Mouse (Mus musculus) heart, adult 2 months (tissue): Measurements from ENCODE around the gene Thoc3. TPM values are rescaled to one million over a fixed set of nuclear protein-coding genes. Genes with fewer than 3 reads are reported as not detected.
A peak's percentile ranks its signal among the peaks of the same experiment; 100 is the strongest.

Experiments
- DNase-seq, 2 experiments: peaks; one replicate each; pipeline ENCODE4 v3.0.0; 2021
- H3K27ac ChIP-seq: fragments of 200-600 bp; 2 replicates; pipeline ENCODE4 v1.8.1; 2022
- H3K27me3 ChIP-seq: fragments of 200-500 bp; 2 replicates; pipeline ENCODE4 v1.6.1; 2012; ENCODE audit warnings: mild to moderate bottlenecking, low read length, inconsistent platforms, mixed read lengths; ENCODE audit not compliant: control insufficient read depth, insufficient read depth
- H3K36me3 ChIP-seq: fragments of 200-500 bp; 2 replicates; pipeline ENCODE4 v1.6.1; 2012; ENCODE audit warnings: low read length, inconsistent platforms; ENCODE audit not compliant: control insufficient read depth, insufficient read depth
- H3K4me1 ChIP-seq: fragments of 200-500 bp; 2 replicates; pipeline ENCODE4 v1.6.1; 2011; ENCODE audit warnings: low read length; ENCODE audit not compliant: control insufficient read depth, insufficient read depth
- H3K4me3 ChIP-seq: fragments of 200-600 bp; 2 replicates; pipeline ENCODE4 v1.8.1; 2022
- H3K79me2 ChIP-seq: fragments of 200-500 bp; replicated peaks from 2 replicates; pipeline ENCODE4 v1.6.1; 2012; ENCODE audit warnings: mild to moderate bottlenecking, inconsistent platforms, low read length, moderate library complexity, mixed read lengths; ENCODE audit not compliant: control insufficient read depth, insufficient read depth
- H3K9ac ChIP-seq: fragments of 200-500 bp; 2 replicates; pipeline ENCODE4 v1.6.1; 2012; ENCODE audit warnings: low read depth, mild to moderate bottlenecking, control low read depth, inconsistent platforms, low read length, mixed read lengths
- CTCF ChIP-seq: fragments of 200-600 bp; IDR thresholded peaks from 2 replicates; pipeline ENCODE4 v1.8.1; 2022; ENCODE audit warnings: antibody characterized with exemption, mild to moderate bottlenecking, moderate library complexity
- EP300 ChIP-seq: fragments of 200-500 bp; IDR thresholded peaks from 2 replicates; pipeline ENCODE4 v1.6.1; 2011; ENCODE audit warnings: low read depth, low read length, control low read depth; ENCODE audit not compliant: insufficient read depth
- POLR2A ChIP-seq: fragments of 200-500 bp; IDR thresholded peaks from 2 replicates; pipeline ENCODE4 v1.6.1; 2011; ENCODE audit warnings: mild to moderate bottlenecking, low read depth, low read length, control low read depth; ENCODE audit not compliant: insufficient read depth
- WGBS: fragments of 180-500 bp; shearing (Covaris S2); methylation state at CpG from one replicate; pipeline ENCODE4 v1.1.7; 2018; 5-methylcytosine and 5-hydroxymethylcytosine counted together
- intact Hi-C: fragments of 180-260 bp; cut with DNase I; formaldehyde crosslinking; loops from one replicate; pipeline ENCODE4 v1.15.1; 2025
- polyA plus RNA-seq: library from polyadenylated mRNA; depleted of rRNA; stranded (reverse); fragments of >200 nt; gene quantifications from 2 replicates; pipeline ENCODE4 v1.2.3, GENCODE M21; 2012
- total RNA-seq, 2 experiments: library from RNA; stranded (reverse); gene quantifications; 2 replicates each; pipeline ENCODE4 v1.2.3; 2021

Thoc3 gene
- total and polyA plus RNA-seq, 3 experiments = 10.7 to 20.6 (median 19.3) TPM

DNA sequence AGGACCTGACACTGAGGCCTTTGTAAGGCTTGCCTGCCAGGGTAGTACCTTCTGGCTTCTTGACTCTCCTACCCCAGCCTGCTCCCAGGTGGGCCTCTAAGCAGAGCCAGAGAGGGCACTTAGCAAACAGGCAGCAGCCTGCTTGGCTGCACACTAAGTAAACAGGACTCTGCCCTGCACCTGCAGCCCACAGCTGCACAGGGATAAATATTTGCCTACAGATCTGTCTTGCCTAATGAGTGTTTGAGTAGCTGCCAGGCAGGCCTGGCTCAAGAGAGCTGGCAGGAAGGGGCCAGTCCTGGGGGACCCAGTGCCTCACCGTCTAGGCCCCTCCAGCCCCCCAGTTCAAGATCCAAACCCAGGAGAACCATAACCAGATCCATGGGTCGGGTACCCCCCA, 43.4 kb downstream of the Thoc3 start:
- TF ChIP-seq CTCF (no peak), EP300 (no peak), POLR2A (no peak)
- 39% methylated on average over 2 of the region's 2 CpGs for WGBS
- Histone ChIP-seq H3K36me3 (no peaks in the 10 kb centered on the region), H3K4me1 (no peaks in the 10 kb centered on the region), H3K79me2 (no peaks in the 10 kb centered on the region), H3K27me3 (no peaks in the 10 kb centered on the region), H3K27ac (no peak overlapping the region), H3K9ac (no peak overlapping the region), H3K4me3 (no peak overlapping the region)
- DNase-seq = peak in 1 of 2 experiments; percentile 27
- intact Hi-C loops = no loop called here

DNA sequence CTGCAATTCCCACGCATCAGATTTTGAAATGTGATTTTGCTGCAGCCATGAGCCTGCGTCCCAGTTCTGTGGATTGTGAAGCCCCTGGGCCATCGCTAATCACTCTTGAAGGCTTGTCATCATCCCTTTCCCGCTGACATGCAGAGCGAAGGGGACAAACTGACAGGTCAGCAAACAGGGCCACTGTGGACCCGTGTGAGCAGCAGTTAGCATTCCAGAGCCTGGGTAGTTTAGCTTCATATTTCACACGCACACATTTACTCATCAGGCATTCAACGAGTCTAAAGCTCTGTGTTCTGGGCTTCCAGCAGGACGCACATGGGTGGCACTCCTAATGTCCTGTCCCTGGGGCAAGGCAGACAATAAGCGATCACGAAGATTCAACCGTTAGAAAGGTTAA, 48.4 kb downstream of the Thoc3 start:
- no peak for TF ChIP-seq CTCF
- TF ChIP-seq POLR2A = no peak
- no peak for TF ChIP-seq EP300
- no peak for DNase-seq
- H3K79me2 ChIP-seq = no peaks in the 10 kb centered on the region
- H3K4me3 ChIP-seq = no peak overlapping the region
- no peaks in the 10 kb centered on the region for H3K4me1 ChIP-seq
- no peak overlapping the region for H3K27ac ChIP-seq
- H3K36me3 ChIP-seq = no peaks in the 10 kb centered on the region
- WGBS = 78% methylated on average over 12 of the region's 12 CpGs
- H3K27me3 ChIP-seq = no peaks in the 10 kb centered on the region
- intact Hi-C loops = no loop called here
- H3K9ac ChIP-seq = no peak overlapping the region

DNA sequence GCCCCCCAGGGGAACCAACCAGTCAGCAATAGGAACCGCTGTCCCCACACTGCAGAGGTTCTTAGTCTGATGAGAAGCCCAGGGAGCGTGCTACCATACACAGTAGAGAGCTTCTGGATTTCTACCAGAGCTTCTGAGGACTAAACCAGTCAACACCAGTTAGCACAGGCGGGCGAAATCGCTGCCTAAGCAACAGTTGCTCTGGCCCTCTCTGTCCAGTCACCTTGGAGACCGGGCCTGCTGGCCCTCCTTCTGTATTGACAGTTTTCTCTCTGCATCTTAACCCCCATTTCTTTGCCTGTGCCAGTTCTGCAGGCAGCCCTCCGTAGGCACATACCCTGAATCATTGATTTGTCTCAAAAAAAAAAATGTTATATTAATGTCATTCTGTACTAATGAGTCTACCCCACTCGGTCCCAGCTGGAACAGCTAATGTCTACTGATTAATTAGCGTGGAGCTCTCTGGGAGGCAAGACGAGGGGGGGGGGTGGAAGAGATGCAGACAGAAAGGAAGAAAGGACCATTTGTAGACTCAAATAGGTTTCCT, 49.8 kb downstream of the Thoc3 start:
- TF ChIP-seq EP300 (no peak), CTCF (no peak), POLR2A (no peak)
- no peak overlapping the region for H3K9ac ChIP-seq
- intact Hi-C loops = no loop called here
- H3K36me3 ChIP-seq = no peaks in the 10 kb centered on the region
- H3K4me3 ChIP-seq = no peak overlapping the region
- no peaks in the 10 kb centered on the region for H3K27me3 ChIP-seq
- H3K4me1 ChIP-seq = no peaks in the 10 kb centered on the region
- no peaks in the 10 kb centered on the region for H3K79me2 ChIP-seq
- WGBS = 85% methylated on average over 10 of the region's 10 CpGs
- no peak overlapping the region for H3K27ac ChIP-seq
- DNase-seq = no peak

GRCm38 (mm10) chr13:54415059-54415458, 53.6 kb downstream of the Thoc3 start:
- no peak for TF ChIP-seq EP300
- no peak for TF ChIP-seq POLR2A
- no peak for TF ChIP-seq CTCF
- no peak overlapping the region for H3K4me3 ChIP-seq
- no peak overlapping the region for H3K27ac ChIP-seq
- DNase-seq = no peak
- H3K36me3 ChIP-seq = no peaks in the 10 kb centered on the region
- no peaks in the 10 kb centered on the region for H3K27me3 ChIP-seq
- no peak overlapping the region for H3K9ac ChIP-seq
- H3K79me2 ChIP-seq = no peaks in the 10 kb centered on the region
- intact Hi-C loops = no loop called here
- H3K4me1 ChIP-seq = no peaks in the 10 kb centered on the region
- WGBS = 93% methylated on average over 4 of the region's 4 CpGs

DNA sequence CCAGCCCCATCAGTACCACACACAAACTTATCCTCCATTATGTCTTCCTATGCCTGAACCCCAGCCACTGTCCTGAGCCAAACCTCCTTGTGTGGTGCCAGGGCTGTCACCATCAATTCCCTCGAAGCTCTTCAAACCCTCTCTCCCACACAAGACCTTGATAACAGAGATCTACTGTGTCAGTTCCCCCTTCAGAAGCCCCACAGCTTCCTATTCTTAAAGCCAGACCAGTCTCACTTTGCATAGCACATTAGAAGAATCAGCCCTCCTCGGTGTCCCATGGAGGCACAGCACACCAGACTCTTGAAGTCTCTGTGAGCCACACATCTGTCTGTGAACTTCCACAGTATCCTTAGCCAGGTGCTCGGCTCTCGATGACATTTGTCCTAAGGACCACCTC, 55.9 kb downstream of the Thoc3 start:
- intact Hi-C loops = no loop called here
- TF ChIP-seq EP300 (no peak), POLR2A (no peak), CTCF (no peak)
- 58% methylated on average over 4 of the region's 4 CpGs for WGBS

DNA sequence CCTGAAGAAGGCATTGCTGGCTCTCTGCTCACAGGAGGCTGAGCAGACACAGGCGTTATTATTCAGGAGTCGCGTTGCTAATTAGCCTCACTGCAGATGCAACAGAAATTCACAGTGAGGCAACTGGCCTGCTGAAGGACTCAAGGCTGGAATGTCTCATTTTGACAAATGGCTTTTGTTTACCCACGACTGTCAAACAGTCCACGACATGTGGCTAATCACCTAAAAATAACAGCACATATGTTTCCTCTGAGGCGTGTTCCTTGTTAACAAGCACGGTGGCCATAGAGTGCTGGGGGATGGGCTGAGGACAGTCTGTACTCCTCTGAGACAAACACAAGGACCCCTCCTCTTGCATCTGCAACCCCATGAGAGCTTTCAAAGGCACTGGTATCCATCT, 56.4 kb downstream of the Thoc3 start:
- TF ChIP-seq POLR2A (no peak), EP300 (no peak), CTCF (no peak)
- Histone ChIP-seq H3K27me3 (no peaks in the 10 kb centered on the region), H3K9ac (no peak overlapping the region), H3K27ac (no peak overlapping the region), H3K4me3 (no peak overlapping the region), H3K4me1 (no peaks in the 10 kb centered on the region), H3K79me2 (no peaks in the 10 kb centered on the region), H3K36me3 (no peaks in the 10 kb centered on the region)
- WGBS = 13% methylated on average over 7 of the region's 7 CpGs
- intact Hi-C loops = no loop called here
- DNase-seq = no peak

More for the DNA sequence above, 55.9 kb downstream of the Thoc3 start:
- Histone ChIP-seq H3K27me3 (no peaks in the 10 kb centered on the region), H3K9ac (no peak overlapping the region), H3K27ac (no peak overlapping the region), H3K36me3 (no peaks in the 10 kb centered on the region), H3K79me2 (no peaks in the 10 kb centered on the region), H3K4me1 (no peaks in the 10 kb centered on the region), H3K4me3 (no peak overlapping the region)
- no peak for DNase-seq
